19 mouse cellular contexts compared by ENCODE assay signal in the genomic region with DNA sequence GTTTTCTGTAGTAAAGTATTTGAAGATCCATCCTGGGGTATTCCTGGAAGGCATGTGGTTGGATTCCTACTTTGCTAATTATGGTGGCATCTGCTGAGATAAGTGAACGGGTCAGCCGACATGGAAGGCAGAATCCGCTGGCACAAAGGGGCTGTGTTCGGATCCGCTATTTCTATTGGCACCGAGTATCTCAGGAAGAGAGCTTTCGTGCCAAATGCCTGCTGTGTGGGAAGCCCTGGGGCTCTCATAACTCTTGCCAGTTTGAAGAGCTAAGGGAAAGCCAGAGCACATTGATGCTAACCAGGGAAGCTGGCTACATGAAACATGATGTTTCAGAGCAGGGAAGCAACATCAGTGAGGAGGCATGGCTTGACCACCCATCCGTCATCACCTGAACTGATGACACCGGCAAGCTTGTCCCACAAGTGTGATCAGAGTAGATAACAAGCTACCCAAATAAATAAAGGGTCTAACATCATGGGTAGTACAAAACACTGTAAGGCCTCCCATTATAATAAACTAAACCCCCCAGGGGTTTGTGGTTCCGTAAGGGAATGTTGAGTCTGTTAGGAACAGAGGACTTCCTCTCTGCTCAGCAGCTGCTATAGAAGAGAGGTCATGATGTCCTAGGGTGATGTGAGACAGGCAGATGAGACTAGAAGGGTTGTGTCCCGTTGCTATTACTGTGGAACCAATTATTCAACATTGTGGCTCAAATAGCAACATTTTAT. TPM values are rescaled to one million over a fixed set of nuclear protein-coding genes. Genes with fewer than 3 reads are reported as not detected.
A peak's percentile ranks its signal among the peaks of the same experiment; 100 is the strongest.
DNase-seq lines count a peak whose midpoint lies in the region; ATAC-seq lines count a peak whose summit lies in the region.
"Had no signal": no experiment of that assay in that cellular context is flagged by ENCODE, and none has a peak within 500 bp of the region (broad histone marks: within the 10 kb centered on the region; RNA-seq: fewer than 3 reads in every experiment).

No protein-coding gene starts in this region.

- H3K4me3 ChIP-seq in hindbrain, embryonic 11.5 days (ENCODE audit: low read depth, low read length) = no peak overlapping the region
- H3K4me3 ChIP-seq: embryonic facial prominence, embryonic 15.5 days; heart, embryonic 12.5 days; liver, embryonic 13.5 days had no signal

- DNase-seq in cerebellum, adult 18-20 months = peak; percentile 21 to 22
- no peak for DNase-seq in cerebellum, adult 11 months
- peak; percentile 29 to 43 for DNase-seq in layer of hippocampus, adult 18-20 months (ENCODE audit: low spot score in 2 of 2)
- no peak for DNase-seq in layer of hippocampus, adult 9-10 months (ENCODE audit: low spot score)
- DNase-seq in brain, adult 2 months (ENCODE audit: low read depth, low spot score) = peak; percentile 53
- peak; percentile 46 for DNase-seq in layer of hippocampus, adult 9-11 months
- DNase-seq in urinary bladder, postnatal 4 days (ENCODE audit: low spot score in 2 of 2) = no peak
- DNase-seq in hindbrain, embryonic 11.5 days (ENCODE audit: low spot score) = no peak
- DNase-seq: adrenal gland, postnatal 25 days; gastrocnemius, postnatal 25 days; kidney, postnatal 25 days; liver, embryonic 13.5 days; lung, postnatal 10 days had no signal

- no peaks in the 10 kb centered on the region for H3K36me3 ChIP-seq in hindbrain, embryonic 11.5 days (ENCODE audit: control insufficient read depth, insufficient read depth, low read length)

- no peaks in the 10 kb centered on the region for H3K9me3 ChIP-seq in hindbrain, embryonic 11.5 days (ENCODE audit: control insufficient read depth, low read length)
- H3K9me3 ChIP-seq: embryonic facial prominence, embryonic 15.5 days; heart, embryonic 12.5 days; liver, embryonic 13.5 days had no signal

- no peak overlapping the region for H3K27ac ChIP-seq in hindbrain, embryonic 11.5 days (ENCODE audit: low read depth, low read length)
- H3K27ac ChIP-seq: embryonic facial prominence, embryonic 15.5 days; liver, embryonic 13.5 days had no signal

- no peak overlapping the region for H3K9ac ChIP-seq in hindbrain, embryonic 11.5 days (ENCODE audit: low read depth, low read length)
- H3K9ac ChIP-seq: embryonic facial prominence, embryonic 15.5 days; heart, embryonic 12.5 days; liver, embryonic 13.5 days had no signal

- no peak for ATAC-seq in hindbrain, embryonic 11.5 days (ENCODE audit: low FRiP score)
- ATAC-seq: intestine, embryonic 16.5 days had no signal

- H3K4me2 ChIP-seq in hindbrain, embryonic 11.5 days (replicated peaks; ENCODE audit: low read depth, low read length) = no peak overlapping the region
- H3K4me2 ChIP-seq: embryonic facial prominence, embryonic 15.5 days; heart, embryonic 12.5 days; liver, embryonic 13.5 days had no signal

- no peaks in the 10 kb centered on the region for H3K27me3 ChIP-seq in hindbrain, embryonic 11.5 days (ENCODE audit: control insufficient read depth, insufficient read depth, low read length)
- H3K27me3 ChIP-seq: embryonic facial prominence, embryonic 15.5 days; heart, embryonic 12.5 days; liver, embryonic 13.5 days had no signal

- 80% methylated on average over 11 of the region's 11 CpGs for WGBS in hindbrain, embryonic 11.5 days

- no peaks in the 10 kb centered on the region for H3K4me1 ChIP-seq in hindbrain, embryonic 11.5 days (replicated peaks; ENCODE audit: control insufficient read depth, insufficient read depth, low read length)

RNA-seq across cellular contexts. Expression of gene Ahsg, which starts 13.3 kb away (rescaled TPM):
- total RNA-seq in layer of hippocampus, adult 18-20 months (2021) = not detected
- polyA plus RNA-seq in hindbrain, embryonic 11.5 days (2014; fragmentation: Nextera tagmentation; extraction: Ambion mirVana) = 0.11 TPM in 1 of 2 replicates, not detected in the other
- total RNA-seq: common myeloid progenitor, adult 5-6 weeks; gastrocnemius, postnatal 25 days; hematopoietic stem cell, adult 5-6 weeks; left cerebral cortex, postnatal 14 days had no signal

RNA-seq across cellular contexts. Expression of gene Dnajb11, which starts 20.2 kb away (rescaled TPM):
- 10 to 100 TPM; 67.0 to 69.8 TPM for total RNA-seq in layer of hippocampus, adult 18-20 months (2021)
- polyA plus RNA-seq in hindbrain, embryonic 11.5 days (2014; fragmentation: Nextera tagmentation; extraction: Ambion mirVana) = 115 and 116 TPM in 2 replicates

RNA-seq across cellular contexts. Expression of gene Tbccd1, which starts 20.4 kb away (rescaled TPM):
- 10 to 100 TPM; 15.0 to 16.4 TPM for total RNA-seq in layer of hippocampus, adult 18-20 months (2021)
- 33.6 and 36.1 TPM in 2 replicates for polyA plus RNA-seq in hindbrain, embryonic 11.5 days (2014; fragmentation: Nextera tagmentation; extraction: Ambion mirVana)

RNA-seq across cellular contexts. Expression of gene Fetub, which starts 40.3 kb away (rescaled TPM):
- total RNA-seq in layer of hippocampus, adult 18-20 months (2021) = under 1 TPM; 0.22 to 0.30 TPM
- not detected in 2 replicates for polyA plus RNA-seq in hindbrain, embryonic 11.5 days (2014; fragmentation: Nextera tagmentation; extraction: Ambion mirVana)
- total RNA-seq: common myeloid progenitor, adult 5-6 weeks; gastrocnemius, postnatal 25 days; hematopoietic stem cell, adult 5-6 weeks; left cerebral cortex, postnatal 14 days had no signal
- polyA plus RNA-seq: heart, embryonic 12.5 days had no signal

Comparison
In these comparisons a context has a peak if more than half of its experiments do, and no peak if none do; other contexts are left out.
1. DNase-seq: peak in cerebellum, adult 18-20 months (2 of 2), layer of hippocampus, adult 18-20 months (2 of 2), brain, adult 2 months (single experiment) and layer of hippocampus, adult 9-11 months (single experiment); none in cerebellum, adult 11 months (single experiment), layer of hippocampus, adult 9-10 months (single experiment), urinary bladder, postnatal 4 days (0 of 2) and hindbrain, embryonic 11.5 days (single experiment).